Mouse (Mus musculus) lung, adult 2 months (tissue): ENCODE results near the gene Plekhg3.

Source experiments
- CTCF ChIP-seq: fragments of 200-500 bp; IDR thresholded peaks from 2 replicates; pipeline ENCODE4 v1.5.1; 2011; ENCODE audit warnings: mild to moderate bottlenecking, low read length, control low read depth; ENCODE audit not compliant: insufficient read depth
- POLR2A ChIP-seq: fragments of 200-500 bp; IDR thresholded peaks from 2 replicates; pipeline ENCODE4 v1.6.1; 2011; ENCODE audit warnings: low read depth, mild to moderate bottlenecking, control low read depth, low read length, borderline replicate concordance; ENCODE audit errors: extremely low read depth

GRCm38 (mm10) chr12:76502981-76503380 is 27.7 kb upstream of the Plekhg3 start:
- TF ChIP-seq POLR2A (no peak), CTCF (no peak)
